Mouse (Mus musculus): ENCODE measurements around the gene Unc5c.
A peak's percentile ranks its signal among the peaks of the same experiment; 100 is the strongest.

Unc5c gene

GRCm38 (mm10) chr3:141819331-141819941 is 354.4 kb downstream of the Unc5c start:
- DNase-seq: peak; percentile 29 to 60

- no peak for DNase-seq
Measured at GRCm38 (mm10) chr3:141828301-141828700, 363.3 kb downstream of the Unc5c start.

- peak; percentile 30 to 71 for DNase-seq
Measured at GRCm38 (mm10) chr3:141831135-141831534, 366.1 kb downstream of the Unc5c start.

GRCm38 (mm10) chr3:141838864-141839263 is 373.8 kb downstream of the Unc5c start:
- DNase-seq: peak in 1 of 2 experiments; percentile 15

GRCm38 (mm10) chr3:141849206-141849605 is 384.2 kb downstream of the Unc5c start:
- no peak for DNase-seq

GRCm38 (mm10) chr3:141850141-141850540 is 385.1 kb downstream of the Unc5c start:
- no peak for DNase-seq

- no peak for DNase-seq
Measured at GRCm38 (mm10) chr3:141854339-141854738, 389.3 kb downstream of the Unc5c start.

GRCm38 (mm10) chr3:141857123-141857522 is 392.1 kb downstream of the Unc5c start:
- DNase-seq: no peak

GRCm38 (mm10) chr3:141862816-141863461 is 397.9 kb downstream of the Unc5c start:
- DNase-seq: peak; percentile 19 to 35

- no peak for DNase-seq
Measured at GRCm38 (mm10) chr3:141871805-141872204, 406.8 kb downstream of the Unc5c start.

- DNase-seq: no peak
Measured at GRCm38 (mm10) chr3:141872337-141873042, 407.5 kb downstream of the Unc5c start.

- DNase-seq: no peak
Measured at GRCm38 (mm10) chr3:141882496-141882895, 417.5 kb downstream of the Unc5c start.

GRCm38 (mm10) chr3:141884190-141884589 is 419.2 kb downstream of the Unc5c start:
- no peak for DNase-seq

Measured in kidney, adult 8-10 months (tissue).